Mouse (Mus musculus): ENCODE data around the gene Ascl3. TPM values are rescaled to one million over a fixed set of nuclear protein-coding genes. Genes with fewer than 3 reads are reported as not detected.

The Ascl3 gene
- polyA plus RNA-seq (2017; shearing (Covaris generic)): not detected

GRCm38 (mm10) chr7:109731626-109732025 lies at the start of gene Ascl3:
Gene Ascl3 (minus strand): TSS chr7:109731726.

GRCm38 (mm10) chr7:109752008-109752925 lies 20.7 kb upstream of the Ascl3 start, which contains the start of gene Tmem9b:
Gene Tmem9b (minus strand): TSS chr7:109752875.

GRCm38 (mm10) chr7:109723697-109724096 lies 7.8 kb downstream of the Ascl3 start, which contains the start of gene BC051019:
Gene BC051019 (minus strand): TSS chr7:109723850.

GRCm38 (mm10) chr7:109703190-109704015 lies 28.1 kb downstream of the Ascl3 start, which contains the start of the genes St5 and Akip1:
Gene St5 (minus strand): TSS chr7:109703605.
Gene Akip1 (plus strand): TSS chr7:109703690.

Other genes starting within 250 kb of the Ascl3 start
- gene Trim66, start 223.6 kb downstream of the Ascl3 start, polyA plus RNA-seq (2017; shearing (Covaris generic)): not detected
- gene Rpl27a, start 212.6 kb downstream of the Ascl3 start, polyA plus RNA-seq (2017; shearing (Covaris generic)): 152 TPM
- 1.0 TPM for gene St5, start 28.1 kb downstream of the Ascl3 start, polyA plus RNA-seq (2017; shearing (Covaris generic))
- gene Akip1, start 28.0 kb downstream of the Ascl3 start, polyA plus RNA-seq (2017; shearing (Covaris generic)): 38.9 TPM
- not detected for gene BC051019, start 7.9 kb downstream of the Ascl3 start, polyA plus RNA-seq (2017; shearing (Covaris generic))
- gene Tmem9b, start 21.1 kb upstream of the Ascl3 start, polyA plus RNA-seq (2017; shearing (Covaris generic)): 76.5 TPM
- gene Nrip3, start 50.3 kb upstream of the Ascl3 start, polyA plus RNA-seq (2017; shearing (Covaris generic)): 0.16 TPM
- gene Scube2, start 134.0 kb upstream of the Ascl3 start, polyA plus RNA-seq (2017; shearing (Covaris generic)): not detected
- gene Dennd5a, start 228.7 kb upstream of the Ascl3 start, polyA plus RNA-seq (2017; shearing (Covaris generic)): 16.5 TPM

Data from activated CD4-positive, CD25-positive, alpha-beta regulatory T cell, adult 9 weeks (primary cell).